Mouse (Mus musculus) small intestine, adult 2 months (tissue): ENCODE measurements around the gene Gpam.

Experiments
- CTCF ChIP-seq: fragments of 200-500 bp; IDR thresholded peaks from 2 replicates; pipeline ENCODE4 v1.5.1; 2012; ENCODE audit warnings: low read depth, mild to moderate bottlenecking, control low read depth, inconsistent platforms, low read length, moderate library complexity, mixed read lengths; ENCODE audit not compliant: insufficient replicate concordance, insufficient read length; ENCODE audit errors: extremely low read depth
- POLR2A ChIP-seq: fragments of 200-500 bp; IDR thresholded peaks from 2 replicates; pipeline ENCODE4 v1.6.1; 2012; ENCODE audit warnings: low read depth, mild to moderate bottlenecking, control low read depth, inconsistent platforms, low read length, moderate library complexity

- TF ChIP-seq POLR2A = no peak
- no peak for TF ChIP-seq CTCF
These were observed 36.2 kb downstream of the Gpam start for GRCm38 (mm10) chr19:55090885-55091284.
